Mouse (Mus musculus) brain, adult 10 weeks (tissue): ENCODE results near the gene Tll1. TPM values are rescaled to one million over a fixed set of nuclear protein-coding genes. Genes with fewer than 3 reads are reported as not detected.

Source experiments
- polyA plus RNA-seq: library from polyadenylated mRNA; stranded (reverse); fragments of 350-450 nt; fragmentation: Illumina TruSeq; extraction: RNeasy Lipid Tissue Mini Kit (QIAGEN cat#74804); gene quantifications from one replicate; pipeline ENCODE4 v1.2.3, GENCODE M21; 2015; ENCODE audit warnings: low read depth, low replicate concordance

Gene Tll1
- polyA plus RNA-seq: 0.88 TPM

GRCm38 (mm10) chr8:64206024-64206385 lies at the start of gene Tll1:
Gene Tll1, minus strand, starts transcription at chr8:64206271.

